Mouse (Mus musculus): ENCODE data around the gene Pde7b. TPM values are rescaled to one million over a fixed set of nuclear protein-coding genes. Genes with fewer than 3 reads are reported as not detected.
A peak's percentile ranks its signal among the peaks of the same experiment; 100 is the strongest.

Pde7b gene
- 0.20 and 0.29 TPM in 2 replicates for polyA plus RNA-seq (2015; fragmentation: Nextera tagmentation; extraction: Ambion mirVana)

GRCm38 (mm10) chr10:20724906-20725305, at the start of gene Pde7b:
Gene Pde7b, minus strand, starts transcription at chr10:20725078.
- H3K4me1 ChIP-seq (replicated peaks): peaks cover 26% of the 10 kb centered on the region
- no peak within 1 kb of the TSS for H3K27ac ChIP-seq
- no peaks in the 10 kb centered on the region for H3K36me3 ChIP-seq
- peak within 1 kb of the TSS; percentile 64 for H3K4me2 ChIP-seq
- peak within 1 kb of the TSS; percentile 55 for H3K9ac ChIP-seq
- WGBS (ENCODE audit: insufficient replicate concordance): 11% methylated on average over 17 of the region's 17 CpGs
- peak within 1 kb of the TSS; percentile 32 for H3K4me3 ChIP-seq (replicated peaks)
- DNase-seq (peak; percentile 28), ATAC-seq (ENCODE audit: low read depth) (peak; percentile 76)
- no peaks in the 10 kb centered on the region for H3K9me3 ChIP-seq (replicated peaks)
- no peaks in the 10 kb centered on the region for H3K27me3 ChIP-seq

GRCm38 (mm10) chr10:20772056-20772455, 47.2 kb upstream of the Pde7b start:
- no peaks in the 10 kb centered on the region for H3K36me3 ChIP-seq
- no peak overlapping the region for H3K9ac ChIP-seq
- ATAC-seq (ENCODE audit: low read depth): no peak
- H3K27ac ChIP-seq: no peak overlapping the region
- H3K4me2 ChIP-seq: no peak overlapping the region
- no peaks in the 10 kb centered on the region; the same call in 1 of the 2 replicates for H3K4me1 ChIP-seq (replicated peaks)
- WGBS (ENCODE audit: insufficient replicate concordance): 70% methylated on average over 4 of the region's 4 CpGs
- no peak overlapping the region for H3K4me3 ChIP-seq (replicated peaks)
- no peaks in the 10 kb centered on the region for H3K27me3 ChIP-seq
- no peaks in the 10 kb centered on the region for H3K9me3 ChIP-seq (replicated peaks)
- DNase-seq: no peak

GRCm38 (mm10) chr10:20770418-20770888, 45.6 kb upstream of the Pde7b start:
- no peak for DNase-seq
- WGBS (ENCODE audit: insufficient replicate concordance): 66% methylated on average over 2 of the region's 2 CpGs
- no peak for ATAC-seq (ENCODE audit: low read depth)
- Histone ChIP-seq H3K4me1 (replicated peaks) (no peaks in the 10 kb centered on the region; the same call in 1 of the 2 replicates), H3K36me3 (no peaks in the 10 kb centered on the region), H3K27ac (no peak overlapping the region), H3K9ac (no peak overlapping the region), H3K4me2 (no peak overlapping the region), H3K9me3 (replicated peaks) (no peaks in the 10 kb centered on the region), H3K27me3 (no peaks in the 10 kb centered on the region), H3K4me3 (replicated peaks) (no peak overlapping the region)

GRCm38 (mm10) chr10:20769557-20770417, 44.9 kb upstream of the Pde7b start:
- H3K9ac ChIP-seq: no peak overlapping the region
- WGBS (ENCODE audit: insufficient replicate concordance): 69% methylated on average over 7 of the region's 7 CpGs
- no peaks in the 10 kb centered on the region for H3K36me3 ChIP-seq
- H3K4me1 ChIP-seq (replicated peaks): no peaks in the 10 kb centered on the region; the same call in 1 of the 2 replicates
- H3K27ac ChIP-seq: no peak overlapping the region
- no peak overlapping the region for H3K4me3 ChIP-seq (replicated peaks)
- no peak for ATAC-seq (ENCODE audit: low read depth)
- no peak for DNase-seq
- no peak overlapping the region for H3K4me2 ChIP-seq
- H3K9me3 ChIP-seq (replicated peaks): no peaks in the 10 kb centered on the region
- H3K27me3 ChIP-seq: no peaks in the 10 kb centered on the region

- Histone ChIP-seq H3K27me3 (no peaks in the 10 kb centered on the region), H3K4me1 (replicated peaks) (no peaks in the 10 kb centered on the region), H3K27ac (no peak overlapping the region), H3K36me3 (no peaks in the 10 kb centered on the region), H3K4me3 (replicated peaks) (no peak overlapping the region), H3K9ac (no peak overlapping the region), H3K9me3 (replicated peaks) (no peaks in the 10 kb centered on the region), H3K4me2 (no peak overlapping the region)
- WGBS (ENCODE audit: insufficient replicate concordance): 71% methylated on average over 3 of the region's 3 CpGs
- no peak for DNase-seq
- ATAC-seq (ENCODE audit: low read depth): no peak
Measured at GRCm38 (mm10) chr10:20764352-20764751, 39.5 kb upstream of the Pde7b start.

- Histone ChIP-seq H3K36me3 (no peaks in the 10 kb centered on the region), H3K27me3 (no peaks in the 10 kb centered on the region), H3K4me2 (no peak overlapping the region), H3K9ac (no peak overlapping the region), H3K27ac (no peak overlapping the region), H3K4me1 (replicated peaks) (peaks cover 8% of the 10 kb centered on the region; the same call in 1 of the 2 replicates), H3K9me3 (replicated peaks) (no peaks in the 10 kb centered on the region), H3K4me3 (replicated peaks) (no peak overlapping the region)
- no peak for DNase-seq
- WGBS (ENCODE audit: insufficient replicate concordance): 23% methylated on average over 1 of the region's 1 CpGs
- no peak for ATAC-seq (ENCODE audit: low read depth)
Measured at GRCm38 (mm10) chr10:20758939-20759338, 34.1 kb upstream of the Pde7b start.

GRCm38 (mm10) chr10:20758259-20758658, 33.4 kb upstream of the Pde7b start:
- ATAC-seq (ENCODE audit: low read depth): no peak
- H3K27me3 ChIP-seq: no peaks in the 10 kb centered on the region
- H3K4me3 ChIP-seq (replicated peaks): no peak overlapping the region
- H3K4me2 ChIP-seq: no peak overlapping the region
- 21% methylated on average over 6 of the region's 6 CpGs for WGBS (ENCODE audit: insufficient replicate concordance)
- DNase-seq: no peak
- no peak overlapping the region for H3K27ac ChIP-seq
- H3K4me1 ChIP-seq (replicated peaks): peaks cover 8% of the 10 kb centered on the region; the same call in 1 of the 2 replicates
- H3K9me3 ChIP-seq (replicated peaks): no peaks in the 10 kb centered on the region
- no peak overlapping the region for H3K9ac ChIP-seq
- H3K36me3 ChIP-seq: no peaks in the 10 kb centered on the region

GRCm38 (mm10) chr10:20756219-20756618, 31.3 kb upstream of the Pde7b start:
- H3K27me3 ChIP-seq: no peaks in the 10 kb centered on the region
- H3K4me2 ChIP-seq: no peak overlapping the region
- no peaks in the 10 kb centered on the region for H3K9me3 ChIP-seq (replicated peaks)
- H3K4me1 ChIP-seq (replicated peaks): peaks cover 8% of the 10 kb centered on the region; the same call in 1 of the 2 replicates
- 70% methylated on average over 5 of the region's 5 CpGs for WGBS (ENCODE audit: insufficient replicate concordance)
- ATAC-seq (ENCODE audit: low read depth): 0 out of 2 replicates have a peak, but pooled peaks have one; percentile 26
- no peaks in the 10 kb centered on the region for H3K36me3 ChIP-seq
- no peak overlapping the region for H3K9ac ChIP-seq
- no peak overlapping the region for H3K27ac ChIP-seq
- no peak overlapping the region for H3K4me3 ChIP-seq (replicated peaks)
- no peak for DNase-seq

GRCm38 (mm10) chr10:20752883-20753282, 28.0 kb upstream of the Pde7b start:
- Histone ChIP-seq H3K36me3 (no peaks in the 10 kb centered on the region), H3K27me3 (no peaks in the 10 kb centered on the region), H3K4me2 (no peak overlapping the region), H3K9ac (no peak overlapping the region), H3K27ac (no peak overlapping the region), H3K4me1 (replicated peaks) (0 out of 2 replicates have a peak, but pooled peaks cover 2% of the 10 kb centered on the region), H3K4me3 (replicated peaks) (no peak overlapping the region), H3K9me3 (replicated peaks) (no peaks in the 10 kb centered on the region)
- WGBS (ENCODE audit: insufficient replicate concordance): 67% methylated on average over 1 of the region's 1 CpGs
- no peak for ATAC-seq (ENCODE audit: low read depth)
- no peak for DNase-seq

- DNase-seq (no peak), ATAC-seq (ENCODE audit: low read depth) (no peak)
- Histone ChIP-seq H3K36me3 (no peaks in the 10 kb centered on the region), H3K27ac (no peak overlapping the region), H3K4me2 (no peak overlapping the region), H3K9me3 (replicated peaks) (no peaks in the 10 kb centered on the region), H3K4me3 (replicated peaks) (no peak overlapping the region), H3K27me3 (no peaks in the 10 kb centered on the region), H3K4me1 (replicated peaks) (peaks cover 14% of the 10 kb centered on the region), H3K9ac (no peak overlapping the region)
- 67% methylated on average over 5 of the region's 5 CpGs for WGBS (ENCODE audit: insufficient replicate concordance)
Measured at GRCm38 (mm10) chr10:20750642-20751251, 25.9 kb upstream of the Pde7b start.

- Histone ChIP-seq H3K9me3 (replicated peaks) (no peaks in the 10 kb centered on the region), H3K27ac (no peak overlapping the region), H3K9ac (no peak overlapping the region), H3K4me2 (no peak overlapping the region), H3K4me1 (replicated peaks) (peaks cover 17% of the 10 kb centered on the region), H3K27me3 (no peaks in the 10 kb centered on the region), H3K4me3 (replicated peaks) (no peak overlapping the region), H3K36me3 (no peaks in the 10 kb centered on the region)
- 80% methylated on average over 8 of the region's 8 CpGs for WGBS (ENCODE audit: insufficient replicate concordance)
- ATAC-seq (ENCODE audit: low read depth) (no peak), DNase-seq (no peak)
Measured at GRCm38 (mm10) chr10:20748938-20749337, 24.1 kb upstream of the Pde7b start.
